Mouse (Mus musculus) olfactory bulb, adult 2 months (tissue): ENCODE data around the gene Pop7. TPM values are rescaled to one million over a fixed set of nuclear protein-coding genes. Genes with fewer than 3 reads are reported as not detected.

ENCODE experiments used
- H3K27ac ChIP-seq: fragments of 200-500 bp; 2 replicates; pipeline ENCODE4 v1.5.1; 2012; ENCODE audit warnings: low read depth, low read length; ENCODE audit not compliant: insufficient read depth
- H3K4me1 ChIP-seq: fragments of 200-500 bp; 2 replicates; pipeline ENCODE4 v1.6.1; 2012; ENCODE audit warnings: low read length; ENCODE audit not compliant: control insufficient read depth, insufficient read depth
- H3K4me3 ChIP-seq: fragments of 200-500 bp; 2 replicates; pipeline ENCODE4 v1.5.1; 2012; ENCODE audit warnings: mild to moderate bottlenecking, low read depth, low read length, moderate library complexity; ENCODE audit not compliant: insufficient read depth
- CTCF ChIP-seq: fragments of 200-500 bp; IDR thresholded peaks from 2 replicates; pipeline ENCODE4 v1.5.1; 2012; ENCODE audit warnings: low read depth, mild to moderate bottlenecking, low read length, moderate library complexity; ENCODE audit not compliant: insufficient read depth
- POLR2A ChIP-seq: fragments of 200-500 bp; IDR thresholded peaks from 2 replicates; pipeline ENCODE4 v1.6.1; 2012; ENCODE audit warnings: mild to moderate bottlenecking, low read depth, low read length, moderate library complexity; ENCODE audit not compliant: insufficient read depth
- WGBS: fragments of 180-500 bp; shearing (Covaris S2); methylation state at CpG from one replicate; pipeline ENCODE4 v1.1.7; 2018; 5-methylcytosine and 5-hydroxymethylcytosine counted together
- polyA plus RNA-seq: library from polyadenylated mRNA; stranded (reverse); fragments of >200 nt; gene quantifications from 2 replicates; pipeline ENCODE4 v1.2.4, GENCODE M21; 2012; ENCODE audit warnings: low replicate concordance; ENCODE audit not compliant: missing spikeins, insufficient read depth, insufficient read length

Gene Pop7
- polyA plus RNA-seq, 1 experiment: not detected

DNA sequence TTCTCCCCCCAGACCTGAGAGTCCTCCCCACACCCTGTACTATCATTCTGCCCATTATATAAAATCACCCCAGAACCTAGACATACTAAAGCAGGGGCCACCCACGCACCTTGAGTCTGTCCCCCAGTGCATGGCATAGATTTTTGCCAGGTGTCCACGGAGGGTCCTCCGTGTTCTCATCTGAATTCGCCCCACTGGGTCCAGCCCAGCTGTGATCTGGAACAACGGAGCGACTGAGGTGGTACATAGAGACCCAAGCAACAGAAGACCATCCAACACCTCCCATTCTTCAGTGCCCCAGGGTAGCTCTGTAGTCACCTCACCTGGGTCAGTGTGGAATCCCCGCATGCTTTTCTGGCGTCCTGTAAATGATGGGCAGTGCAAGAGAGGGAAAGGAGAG, 27.8 kb upstream of the Pop7 start:
- Histone ChIP-seq H3K4me1 (peaks cover 40% of the 10 kb centered on the region), H3K4me3 (peak overlapping the region; percentile 99), H3K27ac (peak overlapping the region; percentile 62)
- 45% methylated on average over 8 of the region's 8 CpGs for WGBS
- no peak for TF ChIP-seq POLR2A
- TF ChIP-seq CTCF: no peak

DNA sequence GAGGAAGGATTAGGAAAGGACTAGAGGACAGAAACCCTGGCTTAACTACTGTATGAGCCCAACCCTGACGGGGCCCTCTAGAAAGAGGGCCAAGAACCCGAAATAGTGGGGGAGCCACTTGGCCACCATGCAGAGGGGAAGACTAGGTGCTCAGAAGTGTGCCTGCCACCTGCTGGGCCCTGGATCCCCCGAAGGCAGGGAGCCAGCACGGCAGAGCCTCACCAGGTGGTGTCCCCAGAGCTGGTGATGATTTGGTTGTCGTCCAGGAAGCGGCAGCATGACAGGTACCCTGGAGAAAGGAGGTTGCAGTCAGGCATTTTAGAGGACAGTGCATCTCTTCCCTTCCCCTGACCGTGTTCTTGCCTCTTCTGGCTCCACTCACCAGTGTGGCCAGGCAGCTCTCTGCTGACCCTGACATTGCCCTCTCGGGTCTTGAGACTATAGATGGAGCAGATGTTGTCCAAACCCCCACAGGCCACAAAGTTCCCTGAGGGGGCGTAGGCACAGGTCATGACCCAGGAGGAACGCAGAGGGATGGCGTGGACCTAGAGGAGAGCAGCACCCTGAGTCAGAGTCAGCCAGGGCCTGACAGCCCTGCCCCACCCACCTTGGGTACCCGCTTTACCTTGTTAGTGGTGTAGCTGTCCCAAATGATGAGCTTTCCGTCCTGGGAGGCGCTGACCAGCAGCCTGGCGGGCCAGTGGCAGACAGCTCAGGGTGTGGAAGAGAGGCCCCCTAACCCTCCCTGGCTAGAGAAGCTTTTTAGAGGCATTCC, 27.1 kb upstream of the Pop7 start:
- Histone ChIP-seq H3K4me3 (no peak overlapping the region), H3K27ac (no peak overlapping the region), H3K4me1 (peaks cover 47% of the 10 kb centered on the region)
- TF ChIP-seq POLR2A (no peak), CTCF (no peak)
- WGBS: 59% methylated on average over 15 of the region's 15 CpGs

DNA sequence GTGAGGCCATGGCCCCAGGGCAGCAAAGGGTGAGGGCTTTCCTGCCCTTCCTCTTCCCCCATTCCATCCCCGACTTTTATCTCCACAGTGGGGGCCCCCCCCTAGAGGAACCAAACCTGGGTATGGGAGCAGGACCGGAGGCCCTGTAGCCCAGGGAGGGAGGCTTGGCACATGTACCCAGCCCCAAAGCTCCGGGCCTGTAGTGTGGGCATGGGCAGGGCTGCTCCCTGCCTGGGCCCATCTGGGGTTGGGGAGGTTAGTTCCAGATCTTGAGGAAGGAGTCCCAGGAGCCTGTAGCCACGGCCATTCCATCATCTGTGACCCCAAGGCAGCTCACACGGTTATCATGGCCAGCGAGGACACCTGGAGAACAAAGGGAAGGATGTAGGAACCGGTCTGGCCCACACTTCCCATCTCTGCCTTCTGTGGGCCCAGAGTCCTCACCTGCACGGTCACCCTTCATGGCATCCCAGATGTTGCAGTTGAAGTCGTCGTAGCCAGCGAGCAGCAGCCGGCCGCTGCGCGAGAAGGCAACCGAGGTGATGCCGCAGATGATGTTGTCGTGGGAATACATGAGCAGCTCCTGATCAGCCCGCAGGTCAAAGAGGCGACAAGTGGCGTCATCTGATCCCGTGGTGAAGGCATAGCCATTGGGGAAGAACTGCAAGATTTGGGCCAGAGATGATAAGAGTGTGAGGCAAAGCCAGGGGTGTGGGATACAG, 26.1 kb upstream of the Pop7 start:
- no peak overlapping the region for H3K27ac ChIP-seq
- TF ChIP-seq CTCF (no peak), POLR2A (no peak)
- H3K4me3 ChIP-seq: no peak overlapping the region
- 78% methylated on average over 22 of the region's 22 CpGs for WGBS
- peaks cover 57% of the 10 kb centered on the region for H3K4me1 ChIP-seq

DNA sequence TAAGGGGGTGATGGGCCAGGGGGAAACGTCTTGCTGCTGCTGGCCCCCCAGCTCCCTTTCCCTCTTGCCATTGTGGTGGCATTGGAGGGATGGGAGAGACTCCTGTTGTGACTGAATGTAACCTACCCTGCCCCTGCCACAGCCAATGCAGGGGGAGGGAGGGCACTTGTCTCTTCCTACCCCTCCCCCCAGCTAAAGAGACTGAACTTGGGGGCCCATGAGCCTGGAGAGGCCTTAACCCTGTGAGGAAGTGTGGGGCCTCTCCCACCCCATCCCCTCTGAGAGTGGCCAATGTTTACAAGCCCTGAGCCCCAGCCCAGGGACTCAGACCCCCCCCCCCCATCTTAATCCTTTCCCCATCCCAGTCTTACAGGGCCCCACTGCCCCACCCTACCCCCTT, 25.1 kb upstream of the Pop7 start:
- WGBS: 20% methylated on average over 1 of the region's 1 CpGs
- no peak overlapping the region for H3K4me3 ChIP-seq
- no peak overlapping the region for H3K27ac ChIP-seq
- peaks cover 67% of the 10 kb centered on the region for H3K4me1 ChIP-seq
- TF ChIP-seq POLR2A: no peak
- no peak for TF ChIP-seq CTCF

DNA sequence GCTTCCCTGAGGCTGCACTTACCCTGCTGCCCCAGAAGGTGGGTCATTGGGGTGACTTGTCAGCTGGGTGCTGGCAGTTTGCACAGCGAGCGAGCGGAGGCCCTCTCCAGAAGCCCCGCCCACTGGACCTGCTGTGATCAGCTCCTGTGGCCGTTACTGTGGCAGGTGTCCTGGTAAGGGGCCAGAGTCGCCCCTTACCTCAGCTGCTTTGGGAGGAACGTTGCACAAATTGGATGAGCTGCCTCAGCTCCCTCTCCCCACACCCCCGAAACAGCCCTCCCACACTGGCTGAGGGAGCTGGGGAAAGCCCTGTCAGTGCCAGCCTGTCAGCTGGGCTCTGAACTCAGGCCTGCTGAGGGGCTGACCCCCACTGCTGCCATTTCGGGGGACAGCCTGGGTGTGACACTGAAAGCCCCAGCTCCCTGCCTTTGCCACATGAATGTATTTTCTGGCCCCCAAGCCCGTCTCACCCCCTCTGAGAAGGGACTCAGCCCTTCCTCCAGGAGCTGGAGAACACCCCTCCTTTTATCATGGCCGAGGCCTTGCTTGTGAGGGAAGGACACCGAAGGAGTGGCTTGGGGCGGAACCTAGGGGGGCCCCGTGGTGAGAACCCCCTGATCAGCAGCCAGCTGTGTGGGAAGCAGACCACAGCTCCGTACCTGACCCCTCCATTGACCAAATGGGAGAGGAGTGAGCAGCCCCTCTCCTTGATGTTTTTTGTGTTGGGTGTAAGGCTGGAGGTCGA, 24.0 kb upstream of the Pop7 start:
- WGBS: 19% methylated on average over 16 of the region's 16 CpGs
- Histone ChIP-seq H3K4me3 (no peak overlapping the region), H3K27ac (peak overlapping the region; percentile 70), H3K4me1 (peaks cover 74% of the 10 kb centered on the region)
- TF ChIP-seq POLR2A (no peak), CTCF (no peak)

DNA sequence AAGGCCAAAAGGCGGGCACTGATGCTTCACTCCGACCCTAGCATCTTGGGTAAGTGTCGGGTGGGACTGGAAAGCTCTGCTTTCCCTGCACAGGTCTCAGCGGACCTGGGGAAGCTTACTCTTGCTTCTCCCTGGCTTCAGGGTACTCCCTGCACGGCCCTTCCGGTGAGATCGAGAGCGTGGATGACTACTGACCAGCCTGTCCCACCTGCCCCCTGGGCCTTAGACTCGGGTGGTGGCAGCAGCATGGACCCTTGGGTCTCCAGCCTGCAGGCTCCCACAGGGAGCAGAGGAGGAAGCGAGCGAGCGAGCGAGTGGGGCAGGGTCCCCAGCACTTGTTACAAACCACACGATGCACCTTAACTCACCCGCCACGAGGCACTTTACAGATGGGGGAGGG, 23.2 kb upstream of the Pop7 start:
- no peak for TF ChIP-seq CTCF
- TF ChIP-seq POLR2A: no peak
- Histone ChIP-seq H3K27ac (no peak overlapping the region), H3K4me1 (peaks cover 74% of the 10 kb centered on the region), H3K4me3 (no peak overlapping the region)
- WGBS: 69% methylated on average over 16 of the region's 16 CpGs

DNA sequence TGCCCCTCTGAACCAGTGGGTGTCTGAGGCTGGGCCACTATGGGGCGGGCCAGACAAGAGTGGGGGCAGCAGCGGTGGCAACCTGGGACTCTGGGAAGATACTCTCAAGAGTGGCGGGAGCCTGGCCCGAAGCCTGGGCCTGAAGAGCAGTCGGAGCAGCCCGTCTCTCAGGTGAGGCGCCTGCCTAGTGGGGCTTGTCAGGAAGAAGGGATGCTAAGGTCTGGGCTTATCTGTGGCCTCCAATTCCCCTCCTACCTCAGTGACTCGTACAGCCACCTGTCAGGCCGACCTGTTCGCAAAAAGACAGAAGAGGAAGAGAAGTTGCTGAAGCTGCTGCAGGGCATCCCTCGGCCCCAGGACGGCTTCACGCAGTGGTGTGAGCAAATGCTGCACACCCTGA, 22.4 kb upstream of the Pop7 start:
- no peak overlapping the region for H3K4me3 ChIP-seq
- WGBS: 88% methylated on average over 13 of the region's 13 CpGs
- no peak overlapping the region for H3K27ac ChIP-seq
- TF ChIP-seq CTCF (no peak), POLR2A (no peak)
- H3K4me1 ChIP-seq: peaks cover 67% of the 10 kb centered on the region

DNA sequence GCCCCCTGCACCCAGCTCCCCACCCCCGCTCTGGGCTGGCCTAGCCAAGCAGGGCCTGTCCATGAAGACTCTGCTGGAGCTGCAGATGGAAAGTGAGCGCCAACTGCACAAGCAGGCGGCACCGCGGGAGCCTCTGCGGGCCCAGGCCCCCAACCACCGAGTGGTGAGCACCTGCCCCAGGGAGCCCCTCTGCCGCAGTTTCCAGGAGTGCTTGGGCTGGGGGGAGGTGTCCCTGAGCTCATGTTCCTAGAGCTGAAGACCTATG, 21.9 kb upstream of the Pop7 start:
- Histone ChIP-seq H3K4me1 (peaks cover 63% of the 10 kb centered on the region), H3K27ac (peak overlapping the region; percentile 81; the same call in 1 of the 2 replicates), H3K4me3 (no peak overlapping the region)
- WGBS: 67% methylated on average over 8 of the region's 8 CpGs
- no peak for TF ChIP-seq POLR2A
- TF ChIP-seq CTCF: no peak

DNA sequence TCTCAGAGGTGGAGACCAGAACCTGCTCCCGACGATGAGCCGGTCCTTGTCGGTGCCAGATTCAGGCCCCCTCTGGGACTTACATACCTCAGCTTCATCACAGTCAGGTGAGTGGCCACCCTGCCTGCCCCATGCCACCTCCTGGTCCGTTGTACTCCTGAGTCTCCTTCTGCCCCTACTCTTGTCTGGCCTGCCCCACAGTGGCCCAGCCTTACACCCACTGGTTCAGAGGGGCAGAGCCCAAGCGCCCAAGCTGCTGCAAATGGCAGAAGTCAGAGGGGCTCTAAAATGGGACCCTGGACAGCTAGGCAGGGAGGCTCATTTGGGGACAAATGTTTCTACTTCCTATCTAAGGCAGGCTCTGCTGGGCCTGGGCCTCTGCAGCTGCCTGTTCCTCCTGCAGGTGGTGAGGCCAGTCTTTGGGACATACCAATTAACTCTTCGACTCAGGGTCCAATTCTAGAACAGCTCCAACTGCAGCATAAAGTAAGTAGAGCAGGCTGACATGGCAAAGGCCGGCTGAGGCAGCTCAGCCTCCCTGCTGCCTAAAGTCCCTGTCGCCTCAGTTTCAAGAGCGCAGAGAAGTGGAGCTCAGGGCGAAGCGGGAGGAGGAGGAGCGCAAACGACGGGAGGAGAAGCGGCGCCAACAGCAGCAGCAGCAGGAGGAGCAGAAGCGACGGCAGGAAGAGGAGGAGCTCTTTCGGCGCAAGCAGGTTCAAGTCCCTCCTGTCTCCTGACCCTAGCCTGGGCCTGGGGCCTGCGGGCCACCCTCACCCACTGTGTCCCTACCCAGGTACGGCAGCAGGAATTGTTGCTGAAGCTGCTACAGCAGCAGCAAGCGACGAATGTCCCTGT, 21.3 kb upstream of the Pop7 start:
- Histone ChIP-seq H3K27ac (peak overlapping the region; percentile 81; the same call in 1 of the 2 replicates), H3K4me3 (no peak overlapping the region), H3K4me1 (peaks cover 57% of the 10 kb centered on the region)
- WGBS: 56% methylated on average over 25 of the region's 25 CpGs
- no peak for TF ChIP-seq POLR2A
- TF ChIP-seq CTCF: no peak
